Mouse (Mus musculus) CH12.LX (cell line): ENCODE measurements around the gene Sned1. TPM values are rescaled to one million over a fixed set of nuclear protein-coding genes. Genes with fewer than 3 reads are reported as not detected.
"Not testable (repeated sequence)": the region's sequence is repeated elsewhere in the genome, so short reads cannot be mapped to it uniquely, and the experiment has no call there.

Source experiments
- DNase-seq: peaks from one replicate; pipeline ENCODE4 v3.0.0-alpha.2; 2013; ENCODE audit errors: extremely low read depth
- H3K27ac ChIP-seq: 2 replicates; pipeline ENCODE4 v1.5.1; 2012; ENCODE audit warnings: low read depth, mild to moderate bottlenecking, control low read depth, moderate library complexity; ENCODE audit not compliant: insufficient read depth
- H3K27me3 ChIP-seq: replicated peaks from 2 replicates; pipeline ENCODE3; 2012; ENCODE audit warnings: inconsistent platforms
- H3K36me3 ChIP-seq, 2 experiments: replicated peaks in 1 of 2; 2 replicates each; pipeline versions ENCODE3 to v1.6.1; 2012; ENCODE audit warnings: inconsistent platforms in 1 of 2, low read length in 1 of 2, mild to moderate bottlenecking in 1 of 2, mixed read lengths in 1 of 2, moderate library complexity in 1 of 2; ENCODE audit not compliant: control insufficient read depth in 1 of 2, insufficient read depth in 1 of 2
- H3K4me1 ChIP-seq, 2 experiments: 2 replicates each; pipeline ENCODE4 v1.6.1; 2012; ENCODE audit warnings: inconsistent platforms in 1 of 2, moderate library complexity in 1 of 2; ENCODE audit not compliant: insufficient read depth in 2 of 2, control insufficient read depth in 1 of 2
- H3K4me2 ChIP-seq: 2 replicates; pipeline ENCODE4 v1.6.1; 2012; ENCODE audit warnings: low read depth, mild to moderate bottlenecking, control low read depth; ENCODE audit not compliant: poor library complexity, insufficient read depth, severe bottlenecking
- H3K4me3 ChIP-seq, 3 experiments: fragments of 150-350 bp in 1 of 3; sonication (generic) in 1 of 3; replicated peaks in 1 of 3; 2 replicates each; pipeline versions ENCODE3 to v1.5.1; 2011 to 2012; ENCODE audit warnings: low read depth in 2 of 3, low read length in 2 of 3, mild to moderate bottlenecking in 2 of 3, moderate library complexity in 2 of 3, control low read depth in 1 of 3, improper control_type of control experiment in 1 of 3, inconsistent platforms in 1 of 3, mixed read lengths in 1 of 3; ENCODE audit not compliant: poor library complexity in 1 of 3
- H3K79me2 ChIP-seq: replicated peaks from 2 replicates; pipeline ENCODE4 v1.6.1; 2012; ENCODE audit warnings: mild to moderate bottlenecking, moderate library complexity; ENCODE audit not compliant: control insufficient read depth, poor library complexity, insufficient read depth, severe bottlenecking; ENCODE audit errors: extremely low read depth
- H3K9ac ChIP-seq: 2 replicates; pipeline ENCODE4 v1.6.1; 2012; ENCODE audit warnings: low read depth, mild to moderate bottlenecking, control low read depth, moderate library complexity; ENCODE audit not compliant: insufficient read depth
- H3K9me3 ChIP-seq: replicated peaks from 2 replicates; pipeline ENCODE3; 2012; ENCODE audit warnings: low read length, inconsistent platforms, mixed read lengths
- CHD2 ChIP-seq: IDR thresholded peaks from 2 replicates; pipeline ENCODE4 v1.6.1; 2011; ENCODE audit warnings: low read length, improper control_type of control experiment
- E2F4 ChIP-seq: IDR thresholded peaks from 2 replicates; pipeline ENCODE4 v1.6.1; 2011; ENCODE audit warnings: low read depth, low read length, improper control_type of control experiment; ENCODE audit not compliant: insufficient replicate concordance
- ELF1 ChIP-seq: IDR thresholded peaks from 2 replicates; pipeline ENCODE4 v1.6.1; 2014; ENCODE audit warnings: low read depth, mild to moderate bottlenecking, inconsistent platforms, low read length, improper control_type of control experiment
- ETS1 ChIP-seq: conservative IDR thresholded peaks from 2 replicates; pipeline ENCODE4 v1.6.1; 2012; ENCODE audit warnings: low read depth, mild to moderate bottlenecking, inconsistent platforms, low read length, improper control_type of control experiment, moderate library complexity
- GABPA ChIP-seq: IDR thresholded peaks from 2 replicates; pipeline ENCODE4 v1.6.1; 2012; ENCODE audit warnings: low read depth, low read length, improper control_type of control experiment, inconsistent platforms; ENCODE audit not compliant: insufficient replicate concordance
- HCFC1 ChIP-seq: IDR thresholded peaks from 2 replicates; pipeline ENCODE4 v1.6.1; 2012; ENCODE audit warnings: low read depth, mild to moderate bottlenecking, inconsistent platforms, low read length, improper control_type of control experiment
- JUN ChIP-seq: IDR thresholded peaks from 2 replicates; pipeline ENCODE4 v1.6.1; 2011; ENCODE audit warnings: low read depth, mild to moderate bottlenecking, low read length, improper control_type of control experiment, moderate library complexity; ENCODE audit not compliant: insufficient read depth
- KAT2A ChIP-seq: IDR thresholded peaks from 2 replicates; pipeline ENCODE4 v1.6.1; 2012; ENCODE audit warnings: low read length, improper control_type of control experiment, inconsistent platforms; ENCODE audit not compliant: insufficient replicate concordance
- MEF2A ChIP-seq: IDR thresholded peaks from 2 replicates; pipeline ENCODE4 v1.6.1; 2014; ENCODE audit warnings: low read depth, mild to moderate bottlenecking, inconsistent platforms, low read length, improper control_type of control experiment, borderline replicate concordance
- RCOR1 ChIP-seq: conservative IDR thresholded peaks from 2 replicates; pipeline ENCODE4 v1.6.1; 2012; ENCODE audit warnings: low read depth, mild to moderate bottlenecking, inconsistent platforms, low read length, improper control_type of control experiment
- SIN3A ChIP-seq: IDR thresholded peaks from 2 replicates; pipeline ENCODE4 v1.6.1; 2012; ENCODE audit warnings: low read length, improper control_type of control experiment, inconsistent platforms
- SMC3 ChIP-seq: IDR thresholded peaks from 2 replicates; pipeline ENCODE4 v1.6.1; 2011; ENCODE audit warnings: low read depth, low read length, improper control_type of control experiment
- ZKSCAN1 ChIP-seq: IDR thresholded peaks from 2 replicates; pipeline ENCODE4 v1.6.1; 2012; ENCODE audit warnings: low read depth, inconsistent platforms, low read length, improper control_type of control experiment, borderline replicate concordance
- ZMIZ1 ChIP-seq: IDR thresholded peaks from 2 replicates; pipeline ENCODE4 v1.6.1; 2012; ENCODE audit warnings: low read depth, mild to moderate bottlenecking, inconsistent platforms, low read length, improper control_type of control experiment
- ZNF384 ChIP-seq: IDR thresholded peaks from 2 replicates; pipeline ENCODE4 v1.6.1; 2012; ENCODE audit warnings: low read depth, low read length, improper control_type of control experiment, inconsistent platforms
- dilution Hi-C: fragments of 300-500 bp; cut with MboI; formaldehyde crosslinking; loops from 2 replicates; pipeline ENCODE4 v1.14.3; 2020; ENCODE audit warnings: low sequenced_read_pairs; ENCODE audit not compliant: extremely low pct_unique_long_range_greater_than_20kb, extremely low pct_ligation_motif_present
- in situ Hi-C: fragments of 300-500 bp; cut with MboI; formaldehyde crosslinking; loops from 3 replicates; pipeline ENCODE4 v1.14.3; 2019; ENCODE audit warnings: low sequenced_read_pairs, low pct_ligation_motif_present, low pct_unique_long_range_greater_than_20kb, mixed read lengths
- polyA plus RNA-seq: library from polyadenylated mRNA; unstranded; fragments of >175 nt; gene quantifications from 2 replicates; pipeline ENCODE4 v1.2.1, GENCODE M21; 2012; ENCODE audit warnings: low read depth; ENCODE audit not compliant: insufficient read length
- total RNA-seq, 2 experiments: library from RNA; depleted of rRNA; stranded (reverse); fragments of 300-350 nt in 1 of 2; fragments of >200 nt in 1 of 2; gene quantifications; 2 replicates each; pipeline ENCODE4 v1.2.3; 2012 to 2014

Sned1 gene
- total and polyA plus RNA-seq, 3 experiments, result 0.52 to 1.1 (median 0.59) TPM

DNA sequence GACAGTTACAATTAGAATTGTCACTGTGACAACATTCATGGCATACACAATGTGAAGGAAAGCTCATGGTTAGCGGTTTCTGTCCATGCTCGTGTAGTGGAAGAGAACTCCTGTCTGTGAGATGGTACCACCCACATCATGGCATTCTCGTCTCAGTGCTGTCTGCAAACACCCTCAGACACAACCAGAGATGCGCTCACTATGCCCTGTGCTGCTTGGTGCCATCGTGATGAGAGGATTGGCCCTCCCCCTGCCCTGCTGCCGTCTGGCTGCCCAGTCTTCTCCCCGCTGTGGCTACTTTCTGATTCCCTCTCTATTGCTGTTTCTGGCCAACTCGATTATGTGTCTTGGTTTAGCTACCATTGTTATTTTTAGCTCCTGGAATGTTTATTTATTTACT, 56.4 kb downstream of the Sned1 start:
- Histone ChIP-seq H3K4me1 (peaks cover 19 to 51% of the 10 kb centered on the region in 2 experiments), H3K9ac (no peak overlapping the region), H3K4me3 (no peak overlapping the region), H3K79me2 (no peaks in the 10 kb centered on the region), H3K27ac (no peak overlapping the region), H3K27me3 (no peaks in the 10 kb centered on the region), H3K4me2 (no peak overlapping the region), H3K36me3 (peaks cover 9 to 18% of the 10 kb centered on the region in 2 experiments), H3K9me3 (no peaks in the 10 kb centered on the region)
- no peak for TF ChIP-seq ELF1
- no peak for TF ChIP-seq ZKSCAN1
- no peak for TF ChIP-seq CHD2
- no peak for TF ChIP-seq RCOR1
- TF ChIP-seq MEF2A, result no peak
- no peak for TF ChIP-seq E2F4
- TF ChIP-seq SMC3, result no peak
- TF ChIP-seq HCFC1, result no peak
- TF ChIP-seq SIN3A, result no peak
- TF ChIP-seq ETS1, result no peak
- no peak for TF ChIP-seq JUN
- TF ChIP-seq KAT2A, result no peak
- no peak for TF ChIP-seq ZNF384
- no peak for TF ChIP-seq GABPA
- no peak for TF ChIP-seq ZMIZ1
- in situ Hi-C loops (no loop called here), dilution Hi-C loops (no loop called here)
- no peak for DNase-seq

DNA sequence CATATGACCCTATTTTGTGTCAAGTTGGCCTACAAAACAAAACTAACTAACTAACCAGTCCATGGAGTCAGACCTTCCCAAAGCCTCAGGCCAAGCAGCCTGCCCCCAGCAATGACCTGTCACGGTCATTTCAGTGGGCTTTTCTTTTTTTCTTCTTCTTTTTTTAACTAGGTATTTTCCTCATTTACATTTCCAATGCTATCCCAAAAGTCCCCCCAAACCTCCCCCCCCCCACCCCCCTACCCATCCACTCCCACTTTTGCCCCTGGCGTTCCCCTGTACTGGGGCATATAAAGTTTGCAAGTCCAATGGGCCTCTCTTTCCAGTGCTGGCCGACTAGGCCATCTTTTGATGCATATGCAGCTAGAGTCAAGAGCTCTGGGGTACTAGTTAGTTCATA, 58.9 kb downstream of the Sned1 start:
- H3K4me3 ChIP-seq, H3K27ac ChIP-seq, H3K9ac ChIP-seq, DNase-seq, H3K27me3 ChIP-seq, H3K79me2 ChIP-seq, dilution Hi-C loops, H3K9me3 ChIP-seq, H3K4me2 ChIP-seq, in situ Hi-C loops: not testable (repeated sequence)
- H3K4me1 ChIP-seq, result peaks cover 16 to 33% of the 10 kb centered on the region in 2 experiments
- H3K36me3 ChIP-seq, result peaks cover 21 to 42% of the 10 kb centered on the region in 2 experiments
